Mouse (Mus musculus): Measurements from ENCODE around the gene Rbm26.

Rbm26 gene

GRCm38 (mm10) chr14:105085332-105085993 lies 91.7 kb downstream of the Rbm26 start:
- DNase-seq (ENCODE audit: low read depth, low spot score) = no peak

DNA sequence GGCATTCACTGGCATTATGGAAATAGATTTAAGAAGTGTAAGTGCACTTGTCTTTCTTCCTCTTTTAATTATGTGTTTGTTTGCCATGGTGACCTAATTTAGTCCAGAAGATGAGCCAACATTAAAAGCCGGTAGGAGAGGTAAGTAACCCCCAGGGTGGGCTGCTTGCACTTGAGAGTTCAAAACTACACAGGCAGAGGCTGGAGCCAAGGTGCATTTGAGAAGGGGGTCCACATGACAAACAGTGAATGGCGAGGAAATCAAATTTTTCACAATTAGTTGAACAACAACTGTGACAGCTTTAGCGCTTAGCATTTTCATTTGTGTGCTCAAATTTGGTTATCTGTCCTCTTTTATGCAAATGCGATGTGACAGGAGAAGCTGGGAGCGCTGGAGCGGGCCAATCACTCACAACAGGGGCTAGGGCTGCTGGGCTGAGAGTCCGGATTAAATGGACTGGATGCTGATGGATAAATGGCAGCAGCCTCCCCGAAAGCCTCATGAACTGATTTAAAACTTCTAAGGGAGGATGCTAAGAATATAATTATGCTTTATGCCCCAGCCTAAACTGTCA lies 92.3 kb downstream of the Rbm26 start:
- DNase-seq (ENCODE audit: low read depth, low spot score) = no peak

GRCm38 (mm10) chr14:105084106-105084505 lies 93.0 kb downstream of the Rbm26 start:
- no peak for DNase-seq (ENCODE audit: low read depth, low spot score)

DNA sequence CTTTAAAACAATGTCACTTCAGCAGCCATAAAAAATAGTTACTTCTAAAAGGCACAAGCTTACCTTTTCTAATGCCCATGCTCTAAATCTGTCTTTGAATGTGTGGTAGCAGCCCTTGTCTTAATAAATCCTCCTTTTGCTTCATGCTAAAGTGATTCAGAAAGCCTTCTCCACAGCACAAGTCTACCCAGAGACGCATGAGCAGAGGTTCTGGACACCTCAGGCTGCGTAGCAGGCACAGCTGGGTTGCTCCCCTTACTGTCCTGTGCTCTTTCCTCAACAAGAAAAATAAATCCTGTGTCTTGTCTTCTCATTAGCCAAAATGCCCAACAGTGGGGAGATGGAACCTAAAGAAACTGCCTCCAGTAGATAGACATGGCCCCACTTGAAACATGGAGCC lies 102.4 kb downstream of the Rbm26 start:
- DNase-seq (ENCODE audit: low read depth, low spot score) = no peak

DNA sequence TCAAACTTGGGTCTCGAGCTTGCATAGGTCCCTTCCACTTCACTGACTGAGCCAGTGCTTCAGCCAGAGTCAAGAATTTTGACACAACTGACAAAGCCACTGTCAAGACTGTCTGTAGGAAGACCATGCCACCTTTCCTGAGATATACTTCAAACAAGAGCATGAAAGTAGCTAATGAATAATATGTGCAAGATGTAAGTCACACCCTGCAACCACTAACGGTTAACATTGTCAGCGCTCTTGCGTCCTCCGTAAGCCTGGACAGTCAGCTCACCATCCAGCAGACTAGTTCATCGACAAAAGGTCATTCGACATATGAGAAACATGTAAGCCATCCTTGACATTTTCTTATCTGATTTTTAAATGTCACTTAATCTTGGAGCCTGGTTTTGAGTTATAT lies 102.8 kb downstream of the Rbm26 start:
- no peak for DNase-seq (ENCODE audit: low read depth, low spot score)

GRCm38 (mm10) chr14:105071010-105071509 lies 106.1 kb downstream of the Rbm26 start:
- DNase-seq (ENCODE audit: low read depth, low spot score) = no peak

DNA sequence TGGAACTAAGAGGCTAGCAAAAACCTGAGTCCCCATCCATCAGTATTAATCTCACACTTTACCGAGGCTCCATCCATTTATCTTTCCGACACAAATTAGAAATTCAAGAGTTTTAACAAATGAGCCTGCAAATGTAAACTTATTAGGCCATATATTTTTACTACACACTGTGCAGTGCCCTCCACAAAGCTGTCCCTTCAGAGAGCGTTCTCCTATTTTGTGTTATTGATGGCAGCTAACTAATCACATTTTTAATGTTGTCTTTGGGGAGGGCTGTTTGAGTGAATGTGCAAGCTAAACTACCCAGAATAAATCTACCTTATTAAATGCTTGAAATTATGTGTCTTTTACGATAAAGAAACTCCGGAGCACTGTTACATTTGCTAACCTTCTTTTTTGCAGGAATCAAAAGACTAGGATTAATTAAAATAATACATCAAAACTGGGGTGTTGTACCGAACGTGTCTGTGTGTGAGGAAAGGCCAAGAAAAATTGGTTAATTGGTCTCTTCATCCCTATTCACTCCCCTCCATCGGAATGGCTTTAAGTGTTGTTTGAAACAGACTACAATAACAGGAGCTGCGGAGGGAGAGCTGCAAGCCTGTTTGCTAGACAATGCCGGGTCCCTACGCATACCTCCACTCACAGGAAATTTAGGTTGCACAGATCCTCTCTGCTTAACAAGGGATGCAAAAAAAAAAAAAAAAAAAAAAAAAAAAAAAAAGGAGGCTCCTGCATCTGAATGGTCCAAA lies 106.7 kb downstream of the Rbm26 start:
- DNase-seq (ENCODE audit: low read depth, low spot score) = no peak

DNA sequence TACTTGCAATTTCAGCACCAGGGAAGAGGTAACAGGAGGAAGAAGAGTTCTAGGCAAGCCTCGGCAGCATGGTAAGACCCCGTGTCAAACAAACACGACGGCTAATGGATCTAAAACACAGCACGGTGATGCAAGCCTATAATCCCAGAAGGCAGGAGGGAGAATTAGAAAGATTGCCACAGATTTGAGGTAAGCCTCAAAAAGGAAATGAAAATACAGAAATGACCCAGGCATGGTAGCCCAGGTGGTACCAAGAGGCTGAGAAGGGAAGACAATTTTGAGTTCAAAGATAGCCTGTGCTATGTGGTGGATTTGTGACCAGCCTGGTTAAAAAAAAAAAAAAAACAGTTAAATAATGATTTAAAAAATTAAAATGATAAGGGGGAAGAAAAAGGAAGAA lies 109.1 kb downstream of the Rbm26 start:
- no peak for DNase-seq (ENCODE audit: low read depth, low spot score)

DNA sequence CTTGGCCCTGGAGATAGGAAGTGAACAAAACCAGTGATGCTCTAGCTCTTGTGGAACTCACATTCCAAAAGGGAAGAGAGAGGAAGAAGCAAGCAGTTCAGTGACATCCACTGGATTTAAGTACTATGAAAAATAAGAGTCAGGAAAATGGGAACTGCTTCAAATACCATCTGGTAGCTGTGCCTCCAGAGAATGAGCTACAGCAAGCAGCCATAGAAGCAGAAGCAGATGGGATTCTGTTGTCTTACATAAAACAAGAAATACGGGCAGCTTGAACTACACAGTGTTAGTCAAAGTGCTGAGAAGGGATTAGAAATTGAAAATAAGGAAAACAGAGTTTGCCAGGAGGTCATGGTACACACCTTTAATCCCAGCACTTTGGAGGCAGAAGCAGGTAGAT lies 112.9 kb downstream of the Rbm26 start:
- DNase-seq (ENCODE audit: low read depth, low spot score) = no peak

DNA sequence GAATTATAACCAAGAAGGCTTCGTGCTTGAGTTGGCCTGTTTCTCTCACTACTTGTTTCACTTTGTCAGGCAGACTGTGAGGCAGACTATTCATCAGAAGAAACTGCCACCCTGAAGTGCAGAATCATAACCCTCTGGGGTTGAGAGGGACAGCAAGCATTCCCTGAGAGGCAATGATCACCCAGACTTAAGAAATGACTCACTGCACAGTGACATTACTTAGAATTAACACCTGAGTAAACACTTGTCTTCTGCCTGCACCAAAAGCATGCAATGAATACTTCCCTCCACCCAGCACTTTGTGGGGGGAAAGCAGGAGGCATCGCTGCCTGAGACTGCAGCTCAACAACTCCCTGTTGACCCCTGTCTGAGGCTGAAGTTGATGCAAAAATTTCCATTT lies 115.9 kb downstream of the Rbm26 start:
- no peak for DNase-seq (ENCODE audit: low read depth, low spot score)

GRCm38 (mm10) chr14:105057934-105058333 lies 119.2 kb downstream of the Rbm26 start:
- no peak for DNase-seq (ENCODE audit: low read depth, low spot score)

Data from skeletal muscle tissue, adult 2 months (tissue).